Mouse (Mus musculus): ENCODE results near the gene Snx29. TPM values are rescaled to one million over a fixed set of nuclear protein-coding genes. Genes with fewer than 3 reads are reported as not detected.
A peak's percentile ranks its signal among the peaks of the same experiment; 100 is the strongest.

The Snx29 gene
- total and polyA plus RNA-seq, 3 experiments = 1.2 to 3.2 (median 3.1) TPM

- no peaks in the 10 kb centered on the region for H3K79me2 ChIP-seq (replicated peaks; ENCODE audit: control insufficient read depth, extremely low read depth, insufficient read depth, poor library complexity, severe bottlenecking)
- in situ Hi-C loops (cut with MboI; ENCODE audit: low pct_ligation_motif_present, low pct_unique_long_range_greater_than_20kb, low sequenced_read_pairs) = no loop called here
- peak; percentile 68 for DNase-seq (ENCODE audit: extremely low read depth)
- no peak overlapping the region for H3K9ac ChIP-seq (ENCODE audit: insufficient read depth, low read depth)
- H3K4me3 ChIP-seq (replicated peaks in 1 of 3; ENCODE audit: low read depth in 2 of 3, low read length in 2 of 3, poor library complexity in 1 of 3) = no peak overlapping the region
- no peaks in the 10 kb centered on the region for H3K36me3 ChIP-seq (replicated peaks in 1 of 2; ENCODE audit: control insufficient read depth in 1 of 2, insufficient read depth in 1 of 2, low read length in 1 of 2)
- no peak overlapping the region for H3K4me2 ChIP-seq (ENCODE audit: insufficient read depth, low read depth, poor library complexity, severe bottlenecking)
- H3K27ac ChIP-seq (ENCODE audit: insufficient read depth, low read depth) = peak overlapping the region; percentile 46; the same call in 1 of the 2 replicates
- H3K27me3 ChIP-seq (replicated peaks) = no peaks in the 10 kb centered on the region
- 0 out of 2 replicates have a peak, but pooled peaks have one; percentile 37 for TF ChIP-seq UBTF (IDR thresholded peaks at IDR 0.05; ENCODE audit: low read depth, low read length)
- peak; percentile 14; the same call in 1 of the 2 replicates for TF ChIP-seq ELF1 (IDR thresholded peaks at IDR 0.05; ENCODE audit: low read depth, low read length)
- no peak for TF ChIP-seq USF2 (conservative IDR thresholded peaks at IDR 0.05; ENCODE audit: low read depth, low read length)
- TF ChIP-seq IRF4 (IDR thresholded peaks at IDR 0.05; ENCODE audit: low read depth, low read length) = peak; percentile 46
- TF ChIP-seq JUN (IDR thresholded peaks at IDR 0.05; ENCODE audit: insufficient read depth, low read depth, low read length) = no peak
- no peak for TF ChIP-seq TBP (conservative IDR thresholded peaks at IDR 0.05; ENCODE audit: low read depth, low read length)
- TF ChIP-seq SIN3A (IDR thresholded peaks at IDR 0.05; ENCODE audit: low read length) = peak; percentile 32; the same call in 1 of the 2 replicates
- TF ChIP-seq MXI1 (IDR thresholded peaks at IDR 0.05; ENCODE audit: low read depth, low read length) = 0 out of 2 replicates have a peak, but pooled peaks have one; percentile 33
- peak; percentile 80 for TF ChIP-seq EP300 (IDR thresholded peaks at IDR 0.05; ENCODE audit: low read length)
- no peak for TF ChIP-seq MYC (IDR thresholded peaks at IDR 0.05; ENCODE audit: low read depth, low read length)
- no peak for TF ChIP-seq ZC3H11A (IDR thresholded peaks at IDR 0.05; ENCODE audit: low read depth, low read length)
- TF ChIP-seq MAFK (IDR thresholded peaks at IDR 0.05; ENCODE audit: insufficient replicate concordance, low read length) = 0 out of 2 replicates have a peak, but pooled peaks have one; percentile 37
- no peak for TF ChIP-seq GABPA (IDR thresholded peaks at IDR 0.05; ENCODE audit: insufficient replicate concordance, low read depth, low read length)
- no peak for TF ChIP-seq PAX5 (IDR thresholded peaks at IDR 0.05; ENCODE audit: low read length)
- TF ChIP-seq MAX (IDR thresholded peaks at IDR 0.05; ENCODE audit: low read length) = peak; percentile 67
- TF ChIP-seq NRF1 (IDR thresholded peaks at IDR 0.05; ENCODE audit: low read depth, low read length) = no peak
- no peak for TF ChIP-seq E2F4 (IDR thresholded peaks at IDR 0.05; ENCODE audit: insufficient replicate concordance, low read depth, low read length)
- TF ChIP-seq POLR2A (IDR thresholded peaks at IDR 0.05; ENCODE audit: low read depth, low read length) = no peak
- peak; percentile 75 for TF ChIP-seq TCF12 (IDR thresholded peaks at IDR 0.05; ENCODE audit: low read depth, low read length)
- 0 out of 2 replicates have a peak, but pooled peaks have one; percentile 26 for TF ChIP-seq NELFE (IDR thresholded peaks at IDR 0.05; ENCODE audit: low read depth, low read length)
- TF ChIP-seq KAT2A (IDR thresholded peaks at IDR 0.05; ENCODE audit: insufficient replicate concordance, low read length) = 0 out of 2 replicates have a peak, but pooled peaks have one; percentile 44
- TF ChIP-seq ETS1 (conservative IDR thresholded peaks at IDR 0.05; ENCODE audit: low read depth, low read length) = peak; percentile 61
- no peak for TF ChIP-seq MAZ (IDR thresholded peaks at IDR 0.05; ENCODE audit: low read depth, low read length)
- no peak for TF ChIP-seq CHD1 (IDR thresholded peaks at IDR 0.05; ENCODE audit: low read depth, low read length)
- TF ChIP-seq ZMIZ1 (IDR thresholded peaks at IDR 0.05; ENCODE audit: low read depth, low read length) = no peak
- no peak for TF ChIP-seq JUND (conservative IDR thresholded peaks at IDR 0.05; ENCODE audit: low read depth, low read length)
- TF ChIP-seq CHD2 (IDR thresholded peaks at IDR 0.05; ENCODE audit: low read length) = 0 out of 2 replicates have a peak, but pooled peaks have one; percentile 60
- peak; percentile 63 for TF ChIP-seq BHLHE40 (IDR thresholded peaks at IDR 0.05; ENCODE audit: low read depth, low read length)
- 0 out of 2 replicates have a peak, but pooled peaks have one; percentile 7 for TF ChIP-seq SMC3 (IDR thresholded peaks at IDR 0.05; ENCODE audit: low read depth, low read length)
- TF ChIP-seq ZKSCAN1 (IDR thresholded peaks at IDR 0.05; ENCODE audit: borderline replicate concordance, low read depth, low read length) = no peak
- dilution Hi-C loops (cut with MboI; ENCODE audit: extremely low pct_ligation_motif_present, extremely low pct_unique_long_range_greater_than_20kb, low sequenced_read_pairs) = no loop called here
- H3K9me3 ChIP-seq (replicated peaks; ENCODE audit: low read length) = no peaks in the 10 kb centered on the region
- H3K4me1 ChIP-seq (ENCODE audit: control insufficient read depth in 1 of 2, insufficient read depth in 2 of 2) = peaks cover 24 to 79% of the 10 kb centered on the region in 2 experiments
These were observed 172.2 kb downstream of the Snx29 start for GRCm38 (mm10) chr16:11494895-11495294.

All from CH12.LX (cell line).